Mouse (Mus musculus) frontal cortex, postnatal 14 days (tissue): ENCODE measurements around the gene Insig1.
A peak's percentile ranks its signal among the peaks of the same experiment; 100 is the strongest.

Experiments used
- DNase-seq, 2 experiments: peaks; one replicate each; pipeline ENCODE4 v3.0.0; 2022; ENCODE audit warnings: low spot score in 2 of 2

The Insig1 gene

DNA sequence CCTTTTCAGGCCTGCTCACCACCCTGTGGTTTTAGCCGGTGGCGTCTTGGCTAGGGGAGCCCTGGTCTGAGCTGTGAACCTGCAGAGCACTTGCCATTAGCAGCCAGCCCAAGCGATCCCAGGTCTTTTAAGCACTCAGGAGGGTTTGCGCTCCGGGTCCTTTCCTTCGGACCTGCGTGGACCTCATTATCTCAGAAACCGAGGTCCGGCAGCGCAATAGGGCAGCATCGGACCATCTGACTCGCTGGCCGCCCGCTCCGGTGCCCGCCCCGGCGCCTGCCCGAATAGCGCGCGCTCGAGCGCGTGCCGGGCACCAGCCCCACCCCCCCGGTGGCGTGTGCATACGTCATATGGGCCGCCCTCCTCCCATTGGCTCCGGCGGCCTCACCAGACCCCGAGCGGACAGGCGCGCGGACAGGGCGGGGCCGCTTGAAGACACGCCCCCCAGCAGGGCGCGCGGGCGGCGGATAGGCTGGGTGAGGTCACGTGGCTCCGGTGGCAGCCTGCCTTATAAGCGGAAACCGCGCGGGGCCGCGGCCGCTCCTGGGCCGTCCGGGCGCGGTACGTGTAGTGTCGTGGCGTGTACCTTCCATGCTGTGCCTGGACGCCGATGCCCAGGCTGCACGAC lies at the start of gene Insig1:
TSS of gene Insig1 (plus strand) at position 536 of the 628 bp plus-strand sequence.
- peak; percentile 97 to 98 for DNase-seq

DNA sequence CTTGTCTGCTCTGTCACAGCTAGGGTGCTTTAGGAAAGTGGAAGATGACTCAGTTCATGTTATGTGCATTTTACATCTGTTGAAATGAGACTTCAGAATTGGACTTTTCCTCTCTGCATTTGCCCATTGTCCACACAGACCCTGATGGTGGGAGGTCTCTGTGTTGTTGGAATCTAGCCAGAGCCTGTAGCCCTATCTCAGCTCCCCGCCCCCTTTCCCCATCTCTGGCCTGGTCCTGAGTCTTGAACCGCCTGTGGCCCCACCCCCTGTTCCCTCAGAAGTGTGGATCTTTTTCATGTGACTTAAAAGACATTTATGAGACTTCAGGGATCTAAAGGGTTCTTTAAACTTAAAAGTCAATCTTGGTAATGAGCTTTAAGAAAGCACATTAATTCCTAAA lies 47.7 kb upstream of the Insig1 start:
- no peak for DNase-seq

DNA sequence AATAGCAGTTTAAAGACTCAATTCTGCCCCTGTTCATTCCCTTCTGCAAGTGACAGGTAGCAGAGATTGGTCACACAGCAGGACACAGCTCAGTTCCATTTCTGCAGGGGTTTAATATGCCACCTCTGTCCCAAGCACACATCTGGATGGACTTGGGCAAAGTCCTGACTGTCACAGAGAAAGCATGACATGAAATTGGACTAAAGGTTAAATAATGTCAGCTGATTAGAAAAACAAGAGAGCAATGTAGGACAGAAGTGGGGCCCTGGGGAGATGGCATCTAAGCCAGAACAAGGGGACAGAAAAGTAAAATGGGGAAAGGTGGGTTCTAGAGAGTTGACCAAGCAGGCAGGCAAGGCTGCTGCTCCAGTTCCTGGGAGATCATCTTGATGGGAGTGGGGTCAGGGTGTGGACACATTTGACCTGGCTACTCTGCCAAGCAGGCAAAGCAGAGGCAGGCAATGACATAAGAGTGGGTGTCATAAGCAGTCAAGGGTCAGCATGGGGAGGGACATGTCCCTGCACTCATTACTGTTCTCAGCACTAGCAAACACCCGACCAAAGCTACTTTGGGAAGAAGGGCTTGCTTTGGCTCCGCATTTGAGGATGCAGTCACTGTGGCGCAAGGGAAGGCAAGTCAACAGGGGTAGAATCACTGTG lies 39.5 kb upstream of the Insig1 start:
- DNase-seq, result no peak

DNA sequence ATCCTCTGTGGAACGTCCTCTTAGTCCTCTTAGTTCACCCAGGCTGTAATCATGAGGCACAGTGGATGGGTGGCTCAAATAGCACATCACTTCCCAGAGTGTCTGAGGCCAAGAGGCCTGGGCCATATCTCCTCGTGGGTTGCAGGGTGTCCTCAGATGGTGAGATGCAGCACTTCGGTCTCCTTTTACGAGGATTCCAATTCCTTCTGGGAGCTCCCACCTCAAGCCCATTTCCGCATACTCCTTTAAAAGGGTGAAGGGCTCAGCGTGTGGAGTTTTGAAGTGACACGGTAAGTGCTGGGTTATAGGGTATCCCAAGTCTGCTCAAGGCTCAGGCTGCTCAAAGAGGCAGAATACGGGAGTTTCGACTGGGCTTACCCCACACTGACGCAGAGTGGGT lies 38.3 kb upstream of the Insig1 start:
- DNase-seq, result no peak

DNA sequence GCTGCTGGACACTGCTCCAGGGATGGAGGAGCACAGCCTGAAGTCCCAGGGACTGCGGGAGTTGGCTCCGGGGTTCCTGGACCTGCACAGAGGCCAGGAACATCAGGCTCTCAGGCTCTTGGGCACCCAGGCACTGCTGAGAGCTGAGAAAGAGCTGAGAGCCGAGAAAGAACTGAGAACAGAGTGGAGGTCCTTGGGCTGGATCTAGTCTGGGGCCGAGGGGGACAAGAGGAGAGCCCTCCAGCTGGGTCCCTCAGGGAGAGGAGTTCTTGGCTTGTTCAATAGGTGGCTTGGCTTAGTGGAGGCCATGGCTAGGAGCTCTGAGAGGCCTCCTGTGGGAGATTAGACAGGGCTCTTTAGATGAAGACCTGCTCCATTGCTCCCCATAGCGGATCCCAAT lies 37.9 kb upstream of the Insig1 start:
- DNase-seq, result no peak

DNA sequence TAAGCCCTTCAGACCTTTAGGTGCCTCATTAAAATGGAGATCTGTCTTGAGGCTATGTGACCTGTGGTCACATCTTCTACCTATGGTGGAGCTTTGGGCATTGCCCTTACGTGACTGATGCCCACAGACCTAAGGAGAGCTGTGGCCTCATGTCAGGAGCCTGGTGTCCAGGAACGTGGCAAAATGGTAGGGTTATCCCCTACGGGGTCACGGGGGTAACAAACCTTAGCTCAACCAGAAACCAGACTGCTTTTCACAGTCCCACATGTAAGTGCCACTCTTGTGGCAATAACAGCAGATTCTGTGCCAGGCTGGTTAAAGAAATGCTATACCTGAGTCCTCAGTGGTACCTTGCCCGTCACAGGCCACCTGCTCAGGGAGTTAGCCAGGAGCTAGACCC lies 37.3 kb upstream of the Insig1 start:
- DNase-seq, result no peak

DNA sequence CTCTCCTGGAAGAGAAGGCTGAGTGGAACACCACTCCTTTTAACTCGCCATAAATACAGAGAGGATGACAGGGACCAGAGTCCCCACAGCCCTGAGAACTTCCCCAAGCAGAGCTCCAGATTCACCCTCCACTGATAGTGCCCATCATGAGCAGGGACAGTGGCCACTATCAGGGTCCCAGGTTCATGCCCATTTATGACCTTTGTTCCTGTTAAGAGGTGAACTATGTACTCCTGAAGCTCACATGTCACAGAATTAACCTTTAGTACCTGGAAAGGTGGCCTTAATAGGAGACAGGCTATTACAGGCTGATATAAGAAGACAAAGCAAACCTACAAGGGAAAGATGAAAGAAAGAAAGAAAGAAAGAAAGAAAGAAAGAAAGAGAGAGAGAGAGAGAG lies 35.2 kb upstream of the Insig1 start:
- no peak for DNase-seq

DNA sequence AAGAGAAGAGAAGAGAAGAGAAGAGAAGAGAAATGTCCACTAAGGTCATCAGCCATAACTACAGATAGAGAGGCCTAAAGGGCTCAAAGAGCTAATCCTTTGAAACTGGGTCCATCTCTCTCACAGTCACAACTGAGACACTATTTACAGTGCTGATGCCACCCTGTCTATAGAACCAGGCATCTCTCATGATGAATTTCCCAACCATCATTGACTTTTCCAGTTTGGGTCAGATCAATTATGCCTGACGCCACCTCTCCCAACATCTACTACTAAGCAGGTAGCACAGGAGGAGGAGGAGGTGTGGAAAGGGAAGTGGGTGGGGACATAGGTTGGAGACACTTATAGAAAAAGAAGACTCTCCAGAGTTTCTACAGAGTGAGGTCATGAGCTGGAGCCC lies 34.6 kb upstream of the Insig1 start:
- no peak for DNase-seq

DNA sequence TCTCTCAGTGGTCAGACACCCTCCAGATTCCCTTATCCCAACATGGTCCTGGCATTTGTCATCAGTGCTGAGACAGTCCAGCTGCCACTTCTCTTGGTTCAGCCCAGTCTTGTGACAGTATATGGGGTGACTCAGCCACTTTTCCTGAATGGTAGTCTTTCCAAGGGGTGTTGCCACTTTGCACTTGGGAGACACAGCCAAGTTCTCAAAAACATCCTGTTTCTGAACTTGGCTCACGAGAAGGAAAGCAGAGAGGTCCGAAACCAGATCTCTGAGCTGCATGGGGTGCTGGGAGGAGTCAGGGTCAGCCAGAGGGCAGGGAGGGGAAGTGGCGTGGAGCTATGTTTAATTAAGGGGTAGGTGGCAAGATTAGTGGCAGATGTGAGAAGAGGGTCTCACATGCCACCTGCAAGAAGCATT lies 34.0 kb upstream of the Insig1 start:
- DNase-seq, result no peak

DNA sequence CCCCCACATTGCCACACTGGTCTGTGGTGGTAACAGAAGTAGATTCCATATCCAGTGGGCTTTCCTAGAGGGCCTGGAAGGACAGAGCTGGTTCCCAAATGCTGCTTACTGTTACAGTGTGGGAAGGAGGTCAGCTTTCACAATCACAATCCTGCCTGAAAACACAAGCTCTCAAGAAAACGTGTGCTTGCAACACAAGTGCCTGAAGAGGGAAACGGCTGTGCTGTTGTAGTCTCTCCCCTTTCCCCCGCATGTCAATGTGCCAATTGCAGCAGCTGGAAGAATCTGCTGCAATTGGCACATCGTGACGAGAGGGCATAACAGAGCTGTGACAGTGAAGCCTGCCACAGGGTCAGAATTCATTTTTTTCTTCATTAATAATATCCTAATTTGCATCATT lies 33.5 kb upstream of the Insig1 start:
- no peak for DNase-seq

DNA sequence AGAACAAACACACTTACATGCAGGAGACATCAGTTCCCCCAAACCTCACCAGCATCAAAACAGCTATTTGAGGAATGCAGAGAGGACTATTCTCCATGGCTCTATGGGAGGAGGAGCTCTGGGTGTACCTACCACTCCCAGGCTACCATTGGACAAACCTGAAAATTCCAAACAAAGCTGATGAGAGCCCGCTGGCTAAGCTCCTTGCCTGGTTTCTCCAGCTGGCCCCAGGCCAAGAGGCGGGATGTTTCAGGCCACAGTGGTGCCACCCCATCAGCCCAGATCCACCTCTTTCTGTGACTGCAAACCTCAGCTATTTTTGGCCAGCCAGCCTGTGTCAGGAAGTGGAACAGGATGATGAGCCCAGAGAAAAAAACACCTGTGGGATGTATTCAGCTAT lies 33.0 kb upstream of the Insig1 start:
- no peak for DNase-seq

DNA sequence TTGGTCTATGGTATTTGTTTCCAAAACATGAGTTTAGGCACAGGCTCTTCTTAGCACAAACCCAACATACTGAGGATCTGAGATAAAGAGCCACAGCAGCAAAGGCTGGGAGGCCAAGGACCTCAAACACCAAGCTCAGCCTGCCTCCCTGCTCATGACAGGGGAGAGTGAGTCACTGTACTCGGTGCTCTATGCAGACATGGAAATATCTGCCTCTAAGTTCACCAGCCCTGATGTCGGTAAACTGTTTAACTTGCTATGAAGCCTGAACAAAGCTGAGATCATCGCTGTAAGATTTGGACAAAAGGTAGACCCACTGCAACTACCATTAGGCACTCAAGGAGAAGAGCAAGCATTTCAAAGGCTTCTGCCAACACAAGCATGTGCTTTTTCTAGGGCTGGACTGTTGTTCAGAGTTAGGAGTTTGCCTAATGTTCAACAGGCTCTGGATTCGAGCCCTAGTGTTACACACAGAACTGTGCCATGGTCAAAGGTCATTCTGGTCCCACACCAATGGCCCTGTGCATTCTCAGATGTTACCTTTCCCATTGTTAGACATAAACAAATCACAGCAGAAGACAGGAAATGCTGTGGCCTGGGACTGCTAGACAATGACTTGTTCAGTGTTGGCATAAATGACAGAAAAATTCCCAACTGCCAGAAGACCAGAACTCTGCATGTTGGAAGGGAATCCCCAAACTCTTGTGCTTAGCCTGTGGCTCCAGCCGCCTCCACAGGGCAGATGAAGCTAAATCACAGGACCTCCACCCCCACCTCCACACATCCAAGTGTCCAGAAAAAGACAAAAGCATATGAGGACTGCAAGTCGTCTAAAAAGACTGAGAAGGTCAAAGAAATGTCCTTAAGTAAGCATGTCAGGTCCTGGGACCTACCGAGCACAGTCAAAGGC lies 31.2 kb upstream of the Insig1 start:
- DNase-seq, result no peak

DNA sequence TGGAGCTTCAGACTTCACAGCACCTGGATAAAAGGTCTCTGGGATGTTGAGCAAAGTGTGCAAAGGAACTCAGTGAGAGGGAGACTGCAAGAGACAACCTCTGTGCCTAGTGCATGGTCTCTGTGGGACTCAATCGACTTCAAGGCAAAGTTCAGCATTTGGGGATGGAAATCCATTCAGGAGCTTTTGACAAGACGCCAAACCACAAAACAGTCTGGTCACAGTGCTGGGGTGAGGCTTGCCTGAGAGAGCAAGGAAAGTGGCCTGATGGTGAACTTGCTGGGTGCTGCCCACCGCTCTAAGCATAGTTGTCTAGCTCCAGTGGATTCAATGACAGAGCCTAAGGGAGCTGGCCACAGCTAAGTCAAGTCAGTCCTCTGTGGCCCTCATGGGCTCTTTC lies 30.4 kb upstream of the Insig1 start:
- no peak for DNase-seq

DNA sequence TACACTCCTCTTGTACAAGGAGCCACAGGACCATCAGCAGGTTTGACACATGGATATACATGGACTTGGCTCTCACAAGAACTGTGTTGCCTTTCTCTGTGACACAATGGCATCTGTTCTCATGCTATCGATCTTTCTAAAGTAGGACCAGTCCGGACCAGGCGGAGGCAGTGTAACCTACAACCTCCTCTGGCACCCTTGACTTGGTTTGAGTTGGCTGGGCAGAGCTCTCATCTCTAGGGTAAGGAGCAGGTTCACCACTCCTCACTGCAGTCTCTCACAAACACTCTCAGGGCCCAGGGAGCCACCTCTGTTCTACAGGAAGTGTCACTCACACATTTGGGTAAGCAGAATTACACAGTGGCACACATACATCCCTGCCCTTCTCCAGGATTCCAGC lies 29.1 kb upstream of the Insig1 start:
- no peak for DNase-seq

DNA sequence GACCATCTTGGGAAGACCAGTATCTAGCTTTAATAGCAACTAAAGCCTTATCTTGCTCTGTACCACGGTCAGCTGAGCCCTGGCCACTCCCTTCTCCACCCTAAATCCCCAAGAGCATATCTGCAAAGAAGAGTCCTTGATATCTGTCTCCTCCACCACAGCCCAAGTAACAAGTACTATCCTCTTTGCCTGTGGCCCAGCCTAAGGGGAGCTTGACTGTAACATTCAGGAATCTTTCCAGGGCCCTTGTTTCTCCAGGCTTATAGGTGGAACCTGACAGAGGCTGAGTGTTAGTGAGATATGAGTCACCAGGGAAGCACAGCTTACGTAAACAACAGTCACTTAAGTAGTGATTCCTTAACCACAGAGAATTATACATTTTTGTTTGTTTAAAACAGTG lies 28.4 kb upstream of the Insig1 start:
- DNase-seq, result no peak

DNA sequence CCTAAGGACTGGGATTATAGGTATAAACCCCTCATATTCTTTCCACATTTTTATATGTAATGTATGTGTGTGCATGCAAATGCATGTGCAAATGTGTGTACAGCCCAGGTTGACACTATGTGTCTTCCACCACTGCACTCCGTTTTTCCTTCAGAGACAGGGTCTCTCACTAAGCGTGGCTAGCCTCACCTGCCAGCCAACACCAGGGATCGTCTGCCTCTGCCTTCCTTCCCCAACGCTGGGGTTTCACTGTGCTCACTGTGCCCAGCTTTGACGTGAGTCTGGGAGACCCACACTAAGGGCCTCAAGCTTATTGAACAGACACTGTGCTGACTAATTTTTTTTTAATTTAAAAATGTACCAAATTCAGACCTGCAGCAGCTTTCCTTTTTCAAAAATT lies 27.8 kb upstream of the Insig1 start:
- no peak for DNase-seq

DNA sequence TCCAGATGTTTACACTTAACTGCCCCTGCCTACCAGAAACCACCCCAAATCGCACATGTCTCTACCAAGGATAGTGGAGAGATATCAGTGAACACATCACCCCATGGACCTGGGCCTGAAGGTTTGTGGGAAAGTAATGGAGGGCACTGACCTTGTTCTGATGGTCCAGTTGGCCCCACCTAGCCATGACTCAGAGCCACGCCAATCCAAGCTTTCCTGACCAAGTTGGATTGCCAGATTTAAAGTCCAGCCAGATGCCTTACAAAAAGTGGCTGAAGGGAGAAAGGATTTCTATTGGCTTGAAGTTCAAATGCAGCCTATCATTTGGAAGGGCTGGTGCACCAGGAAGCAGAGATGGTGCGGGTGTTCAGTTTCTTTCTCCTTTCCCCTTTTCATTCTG lies 24.2 kb upstream of the Insig1 start:
- no peak for DNase-seq

DNA sequence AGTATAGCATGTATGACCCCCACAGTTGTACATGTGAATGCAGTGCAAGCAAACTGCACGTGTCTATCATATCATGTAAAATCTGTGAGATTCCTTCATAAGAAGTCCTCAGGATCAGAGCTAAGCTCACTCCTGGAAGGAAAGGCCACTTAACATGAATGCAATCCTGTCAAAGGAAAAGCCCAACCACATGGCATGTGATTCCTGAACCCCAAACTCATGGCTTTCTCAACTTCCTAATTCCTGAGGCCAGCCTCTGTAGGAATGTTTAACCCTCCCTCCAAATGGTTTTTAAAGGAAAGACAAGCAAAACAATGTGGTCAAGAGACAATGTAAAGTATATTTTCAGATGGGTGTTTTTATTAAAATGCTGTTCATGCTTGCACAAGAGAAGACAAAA lies 23.2 kb upstream of the Insig1 start:
- no peak for DNase-seq

DNA sequence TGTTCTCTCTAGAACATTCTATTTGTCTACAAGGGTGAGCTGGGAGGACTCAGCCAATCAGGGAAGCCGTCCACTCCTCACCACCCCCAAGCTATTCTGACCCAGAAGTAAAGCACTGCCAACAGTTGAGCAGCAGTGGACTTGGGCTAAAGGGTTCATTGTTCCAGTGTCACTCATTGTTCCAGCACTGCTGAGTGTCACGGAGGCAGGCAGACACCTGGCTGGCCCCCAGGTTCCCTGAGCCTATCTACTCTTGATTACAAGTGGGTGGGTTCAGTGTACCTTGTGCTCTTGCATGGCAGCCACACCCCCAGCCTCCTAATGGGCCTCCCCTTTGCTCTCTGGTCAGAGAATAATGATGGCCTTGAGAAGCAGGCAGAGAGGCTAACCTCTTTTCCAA lies 15.7 kb upstream of the Insig1 start:
- no peak for DNase-seq

DNA sequence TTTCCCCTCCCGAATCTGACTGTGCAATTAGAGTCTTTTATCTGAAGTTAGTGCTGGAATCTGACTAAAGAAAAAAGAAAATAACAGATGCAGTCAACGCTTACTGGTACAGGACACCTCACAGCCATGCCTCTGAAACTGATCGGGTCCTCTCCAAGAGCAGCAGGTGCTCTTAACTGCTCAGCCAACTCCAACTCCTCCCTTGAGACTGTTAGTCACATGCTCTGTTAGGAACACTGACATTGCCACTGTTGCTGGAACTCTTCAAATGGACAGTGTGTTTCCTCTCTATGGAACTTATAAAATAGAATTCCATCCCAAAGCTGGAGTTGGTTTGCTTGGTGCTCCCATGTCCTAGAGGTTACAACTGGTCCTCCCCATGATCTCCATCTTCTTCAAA lies 14.3 kb upstream of the Insig1 start:
- no peak for DNase-seq

DNA sequence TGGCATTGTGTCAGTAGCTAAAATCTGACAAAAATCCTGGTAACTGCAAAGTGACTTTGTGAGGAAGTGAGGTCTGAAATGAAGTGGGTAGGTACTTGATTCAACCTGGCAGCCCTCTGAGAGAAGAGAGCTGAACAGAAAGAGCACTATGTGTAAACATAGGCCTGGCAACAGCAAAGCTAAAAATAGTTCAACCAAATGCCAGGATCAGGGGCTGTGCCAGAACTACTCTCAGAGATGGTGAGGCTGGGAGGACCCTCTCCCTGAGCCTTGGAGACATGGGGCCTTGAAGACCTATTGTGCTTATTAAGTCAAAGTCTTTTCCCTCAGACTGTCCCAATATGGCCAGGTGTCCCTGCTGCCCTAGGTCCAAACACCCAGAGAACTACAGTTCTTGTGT lies 10.7 kb upstream of the Insig1 start:
- no peak for DNase-seq

DNA sequence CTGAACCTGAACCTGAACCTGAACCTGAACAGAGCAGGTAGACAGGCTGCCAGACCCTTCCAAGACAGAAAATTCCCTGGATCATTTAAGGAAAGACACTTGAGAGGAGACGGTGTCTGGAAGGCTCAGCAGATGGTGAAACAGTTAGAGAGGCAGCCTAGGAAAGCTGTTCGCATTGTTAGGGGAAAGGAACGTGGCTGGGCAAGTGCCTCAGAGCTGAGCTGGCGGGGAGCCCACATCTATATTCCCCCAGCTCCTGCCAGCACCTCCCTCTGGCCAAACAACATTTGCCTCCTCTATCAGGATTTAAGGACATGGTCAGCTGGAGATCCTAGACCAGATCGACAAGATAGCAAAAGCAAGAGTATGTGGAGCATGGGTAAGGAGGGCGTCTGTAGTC lies 10.2 kb upstream of the Insig1 start:
- no peak for DNase-seq
